Mouse (Mus musculus) embryo, embryonic 11 days (tissue): ENCODE measurements around the gene Cd151.
A peak's percentile ranks its signal among the peaks of the same experiment; 100 is the strongest.

ENCODE experiments used
- DNase-seq: peaks from one replicate; pipeline ENCODE4 v3.0.0-alpha.2; 2015

The Cd151 gene

DNA sequence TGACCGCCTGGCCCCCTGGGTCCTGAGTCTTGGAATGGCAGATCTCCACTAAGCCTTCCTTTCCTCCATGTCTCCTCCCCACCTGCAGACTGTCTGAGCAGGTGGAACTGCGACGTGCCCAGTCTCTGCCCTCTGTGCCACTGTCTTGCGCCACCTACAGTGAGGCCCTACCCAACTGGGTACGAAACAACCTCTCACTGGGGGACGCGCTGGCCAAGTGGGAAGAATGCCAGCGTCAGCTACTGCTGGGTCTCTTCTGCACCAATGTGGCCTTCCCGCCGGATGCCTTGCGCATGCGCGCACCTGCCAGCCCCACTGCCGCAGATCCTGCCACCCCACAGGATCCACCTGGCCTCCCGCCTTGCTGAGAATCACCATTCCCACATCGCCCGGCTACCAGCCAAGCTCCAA lies 7.9 kb upstream of the Cd151 start:
- DNase-seq: no peak

DNA sequence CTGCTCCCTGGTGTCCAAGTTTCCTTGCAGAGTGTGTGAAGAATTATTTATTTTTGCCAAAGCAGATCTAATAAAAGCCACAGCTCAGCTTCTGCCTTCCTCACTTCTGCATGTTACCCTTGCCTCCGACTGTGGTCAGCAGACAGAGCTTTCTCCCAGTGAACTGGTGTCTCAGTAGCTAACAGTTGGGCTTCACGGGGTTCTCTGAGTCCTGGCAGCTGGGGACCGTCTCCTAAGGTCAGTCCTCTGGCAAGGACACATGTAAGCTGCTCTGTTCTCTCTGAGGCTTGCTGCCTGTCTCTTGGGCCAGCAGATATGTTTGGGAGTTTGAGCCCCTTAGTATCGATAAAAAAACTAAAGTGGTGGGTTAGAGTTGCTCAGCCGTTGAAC lies 7.2 kb upstream of the Cd151 start:
- DNase-seq: no peak

DNA sequence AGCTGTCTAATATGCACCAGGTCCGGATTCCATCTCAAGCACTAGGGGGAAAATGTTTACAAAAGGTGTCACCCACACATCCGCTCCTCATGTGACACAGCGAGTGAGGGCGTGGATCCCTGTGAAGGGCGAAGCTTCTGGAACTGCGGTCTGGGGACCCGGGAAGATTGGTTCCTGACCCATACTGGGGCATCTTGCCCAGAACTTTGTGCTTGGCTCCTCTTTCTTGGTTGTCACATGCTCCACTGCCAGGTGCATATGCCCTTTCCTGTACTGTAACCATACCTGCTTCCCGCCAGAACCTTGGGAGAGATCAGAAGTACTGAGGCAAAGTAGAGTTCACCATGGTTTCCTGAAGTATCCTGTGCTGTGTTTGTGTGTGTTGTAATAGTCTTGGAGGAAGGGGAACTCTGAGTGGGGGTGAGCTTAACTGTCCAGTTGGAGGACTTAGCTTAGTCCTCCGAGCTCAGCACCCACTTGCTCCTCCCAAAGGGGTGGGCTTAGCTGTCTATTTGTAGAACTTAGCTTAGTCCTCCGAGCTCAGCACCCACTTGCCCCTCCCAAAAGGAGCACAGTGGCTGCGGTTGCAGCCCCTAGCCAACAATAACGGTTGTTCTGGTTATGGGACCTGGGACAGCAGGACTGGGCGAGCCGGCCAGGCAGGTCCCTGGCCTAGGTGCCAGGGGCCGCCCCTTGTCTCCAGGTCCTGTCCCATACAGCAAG lies 6.6 kb upstream of the Cd151 start, which contains the start of gene Cracr2b:
TSS of gene Cracr2b (plus strand) at position 704 of the 723 bp plus-strand sequence.
- DNase-seq: no peak

DNA sequence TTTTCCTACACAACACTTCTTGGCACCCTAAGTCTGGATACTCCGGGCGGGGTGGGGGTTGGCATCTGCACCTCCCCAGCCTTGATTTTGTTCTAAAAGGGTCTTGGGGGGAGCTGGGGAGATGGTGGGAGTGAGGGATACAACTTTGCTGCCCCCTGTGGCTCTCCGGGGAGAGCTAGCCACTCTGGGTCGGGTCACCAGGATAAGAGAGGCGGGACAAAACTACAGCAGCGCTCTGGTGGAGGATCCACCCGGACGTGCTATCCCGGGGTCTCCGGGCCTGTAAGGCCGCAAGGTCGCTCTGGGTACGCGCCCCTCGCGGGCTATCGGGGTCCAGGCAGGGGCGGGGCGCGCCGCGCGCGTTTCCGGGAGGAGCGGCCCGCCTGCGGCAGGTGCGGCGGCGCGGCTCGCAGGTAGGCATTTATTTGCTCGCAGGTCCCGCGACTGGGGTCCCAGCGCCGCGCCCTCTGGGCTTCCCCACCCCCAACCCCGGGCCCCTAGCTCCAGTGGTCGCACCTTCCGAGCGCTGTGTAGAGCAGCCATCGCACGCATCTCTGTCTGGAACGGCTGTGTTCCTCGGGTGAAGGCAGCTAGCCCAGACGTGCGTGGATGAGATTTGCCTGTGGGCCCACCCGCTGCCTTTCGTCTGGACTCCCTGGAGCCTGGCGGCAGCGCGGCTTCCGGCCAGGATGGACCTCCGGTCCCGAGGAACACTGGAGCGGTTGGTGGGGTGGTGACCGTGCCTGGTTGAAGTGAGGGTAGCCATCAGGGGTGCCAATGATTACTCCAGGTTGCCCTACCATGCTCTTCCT lies 5.5 kb upstream of the Cd151 start:
- DNase-seq: peak; percentile 44

DNA sequence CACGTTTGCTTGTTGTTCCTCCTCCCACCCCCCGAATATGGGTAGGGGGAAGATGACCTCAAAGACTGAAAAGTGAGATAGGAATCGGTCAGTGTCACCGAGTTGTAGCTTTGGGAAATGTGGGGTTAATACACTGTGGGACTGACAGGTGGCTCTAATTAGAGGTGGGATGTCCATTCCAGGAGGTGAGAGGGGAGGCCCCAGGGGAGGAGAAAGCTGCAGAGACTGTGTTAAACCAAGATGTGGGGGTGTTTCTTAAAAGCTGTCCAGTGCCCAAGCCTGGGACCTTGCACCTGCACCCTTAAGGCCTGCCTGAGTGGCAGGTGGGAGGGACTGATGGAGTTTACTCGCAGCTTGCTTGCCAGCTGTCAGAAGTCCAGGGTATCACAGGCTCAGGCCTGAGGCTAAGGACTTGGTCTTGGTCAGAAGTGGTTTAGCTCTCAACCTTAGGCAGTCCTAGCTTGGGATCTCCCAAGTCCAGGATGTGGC lies 4.8 kb upstream of the Cd151 start:
- DNase-seq: peak; percentile 11

DNA sequence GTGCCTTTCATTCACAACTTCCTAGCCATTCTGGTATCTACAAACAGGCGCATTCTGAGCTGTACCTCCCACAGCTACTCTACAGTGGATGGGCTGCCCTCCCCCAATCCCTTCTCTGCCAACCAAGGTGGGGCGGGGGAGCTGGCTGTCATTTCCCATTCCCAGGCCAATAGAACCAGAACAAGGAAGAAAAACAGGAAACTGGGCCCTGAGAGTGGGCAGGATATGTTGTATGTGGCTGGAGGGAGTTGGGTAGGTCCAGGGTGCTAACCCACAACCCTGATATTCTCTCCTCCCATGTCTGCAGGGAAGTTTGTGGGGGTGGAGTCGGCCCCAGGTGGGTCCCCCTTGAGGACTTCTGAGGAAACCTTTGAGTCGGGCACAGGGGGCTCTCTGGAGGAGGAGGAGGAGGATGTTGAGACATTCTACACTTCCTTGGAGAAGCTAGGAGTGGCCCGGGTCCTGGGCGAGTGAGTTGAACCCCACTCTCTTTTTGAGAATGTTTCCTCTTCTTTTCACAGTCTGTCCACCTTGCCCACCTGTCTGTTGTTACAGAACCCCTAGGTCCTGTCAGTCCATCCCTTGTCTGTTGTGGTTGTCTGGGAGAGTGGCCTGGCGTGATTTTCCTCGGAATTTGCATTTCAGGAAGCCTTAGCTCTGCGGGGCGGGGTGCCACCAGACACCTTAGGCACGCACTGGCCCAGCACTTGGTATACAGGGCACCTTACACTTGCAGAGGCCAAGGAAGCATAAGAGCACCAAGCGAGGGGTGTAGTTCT lies 3.2 kb upstream of the Cd151 start:
- no peak for DNase-seq

DNA sequence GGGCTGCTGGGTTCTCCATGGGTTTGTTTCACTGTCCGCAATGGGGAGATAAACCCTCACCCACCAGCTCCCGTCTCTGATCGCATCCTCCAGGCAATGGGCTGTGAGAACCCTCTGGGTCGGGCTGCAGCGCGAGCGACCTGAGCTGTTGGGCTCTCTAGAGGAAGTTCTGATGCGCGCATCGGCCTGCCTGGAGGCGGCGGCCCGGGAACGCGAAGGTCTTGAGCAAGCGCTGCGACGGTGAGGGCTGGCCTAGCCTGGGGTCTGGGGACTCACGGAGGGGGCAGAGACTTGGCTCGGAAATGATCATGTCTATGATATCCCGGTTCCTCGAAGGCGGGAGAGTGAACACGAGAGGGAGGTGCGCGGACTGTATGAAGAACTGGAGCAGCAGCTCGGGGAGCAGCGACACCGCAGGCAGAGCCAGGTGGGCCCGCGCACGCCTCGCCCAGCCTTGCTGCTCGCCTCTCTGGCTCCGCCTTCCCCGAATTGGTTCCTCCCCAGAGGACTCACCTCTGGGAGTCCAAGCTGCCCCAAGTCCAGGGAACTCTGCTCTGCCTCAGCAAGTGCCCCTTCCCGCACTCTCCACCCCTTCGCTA lies 2.5 kb upstream of the Cd151 start:
- peak; percentile 45 for DNase-seq

DNA sequence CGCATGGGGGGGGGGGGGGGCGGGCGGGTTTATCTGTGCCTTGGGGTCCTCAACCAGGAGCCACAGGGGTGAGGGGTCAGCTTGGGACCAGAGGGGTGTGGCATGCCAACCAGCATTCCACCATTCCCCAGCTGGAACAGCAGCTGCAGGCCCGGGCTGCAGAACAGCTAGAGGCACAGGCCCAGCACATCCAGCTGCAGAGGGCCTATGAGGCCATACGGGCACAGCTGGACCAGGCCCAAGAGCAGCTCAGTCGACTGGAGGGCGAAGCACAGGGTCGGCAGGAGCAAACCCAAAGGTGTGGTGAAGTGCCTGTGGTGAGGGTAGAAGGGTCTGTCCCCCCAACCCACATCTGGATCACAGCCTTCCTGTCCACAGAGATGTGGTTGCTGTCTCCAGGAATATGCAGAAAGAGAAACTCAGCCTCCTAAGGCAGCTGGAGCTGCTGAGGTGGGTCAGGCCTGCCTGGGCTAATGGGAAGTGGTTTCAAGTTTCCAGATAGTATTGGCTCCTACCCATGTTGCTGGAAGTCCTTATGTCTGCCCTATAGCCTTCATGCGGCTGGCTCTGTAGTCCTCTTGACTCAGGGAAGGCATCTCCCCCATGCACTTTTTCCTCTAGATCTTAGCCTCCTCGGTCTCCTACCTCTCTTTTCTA lies 1.7 kb upstream of the Cd151 start:
- DNase-seq: peak; percentile 22

DNA sequence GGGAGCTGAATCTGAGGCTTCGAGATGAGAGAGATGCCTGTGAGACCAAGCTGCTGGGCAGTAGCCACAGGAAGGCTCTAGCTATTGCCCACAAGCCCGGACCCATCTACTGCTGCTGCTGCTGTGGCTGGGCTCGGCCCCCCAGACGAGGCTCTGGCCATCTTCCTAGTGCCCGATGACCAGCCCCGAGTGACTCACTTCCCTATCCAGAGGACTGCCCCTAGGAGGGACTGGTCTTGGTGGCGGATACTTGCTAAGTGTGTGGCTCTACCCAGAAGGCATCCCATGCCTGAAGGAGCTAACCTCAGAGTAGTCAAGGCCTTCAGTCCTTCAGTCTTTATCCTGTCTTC lies 1.2 kb upstream of the Cd151 start:
- DNase-seq: no peak

DNA sequence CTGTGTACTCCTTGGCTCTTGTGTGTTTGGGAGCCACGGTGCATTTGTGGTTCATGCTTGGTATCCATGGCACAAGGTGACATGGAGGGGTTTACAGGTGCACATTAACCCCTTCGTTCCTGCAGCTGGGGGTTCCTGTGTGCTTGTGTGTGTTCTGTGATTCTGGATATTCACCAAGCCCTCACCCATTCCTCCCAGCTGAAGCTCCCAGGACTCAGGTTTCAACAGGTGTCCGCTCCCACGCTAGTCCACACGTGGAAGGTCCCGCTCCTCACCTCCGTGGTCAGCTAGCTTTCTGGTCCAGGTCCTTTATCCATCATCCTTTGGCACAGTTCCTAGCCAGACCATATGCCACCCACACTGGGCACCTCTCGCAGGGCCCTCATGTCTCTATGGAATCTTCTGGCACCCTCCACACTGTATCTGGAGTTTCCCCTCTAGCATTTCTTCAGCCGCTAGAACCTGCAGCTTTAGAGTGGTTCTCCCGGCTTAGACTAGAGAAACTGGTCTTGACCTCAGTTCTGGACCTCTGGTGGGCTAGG lies 514 bp upstream of the Cd151 start:
- DNase-seq: no peak

DNA sequence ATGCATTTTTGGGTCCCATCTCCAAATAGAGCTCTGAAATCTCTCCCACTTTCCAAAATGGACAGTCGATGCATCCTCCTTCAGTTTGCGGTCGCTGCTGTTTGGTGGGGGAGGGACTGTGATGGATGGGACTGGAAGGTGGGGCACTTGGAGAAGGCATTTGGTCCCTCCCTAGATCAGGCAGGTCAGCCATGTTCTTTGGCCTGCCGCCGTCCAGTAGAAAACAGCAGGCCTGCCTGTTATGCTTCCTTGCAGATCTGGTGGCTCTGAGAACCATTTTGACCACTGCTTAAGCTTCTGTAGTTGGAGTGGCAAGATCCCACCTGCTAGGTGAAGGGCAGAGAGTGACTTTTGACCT lies 951 bp downstream of the Cd151 start:
- peak; percentile 24 for DNase-seq

DNA sequence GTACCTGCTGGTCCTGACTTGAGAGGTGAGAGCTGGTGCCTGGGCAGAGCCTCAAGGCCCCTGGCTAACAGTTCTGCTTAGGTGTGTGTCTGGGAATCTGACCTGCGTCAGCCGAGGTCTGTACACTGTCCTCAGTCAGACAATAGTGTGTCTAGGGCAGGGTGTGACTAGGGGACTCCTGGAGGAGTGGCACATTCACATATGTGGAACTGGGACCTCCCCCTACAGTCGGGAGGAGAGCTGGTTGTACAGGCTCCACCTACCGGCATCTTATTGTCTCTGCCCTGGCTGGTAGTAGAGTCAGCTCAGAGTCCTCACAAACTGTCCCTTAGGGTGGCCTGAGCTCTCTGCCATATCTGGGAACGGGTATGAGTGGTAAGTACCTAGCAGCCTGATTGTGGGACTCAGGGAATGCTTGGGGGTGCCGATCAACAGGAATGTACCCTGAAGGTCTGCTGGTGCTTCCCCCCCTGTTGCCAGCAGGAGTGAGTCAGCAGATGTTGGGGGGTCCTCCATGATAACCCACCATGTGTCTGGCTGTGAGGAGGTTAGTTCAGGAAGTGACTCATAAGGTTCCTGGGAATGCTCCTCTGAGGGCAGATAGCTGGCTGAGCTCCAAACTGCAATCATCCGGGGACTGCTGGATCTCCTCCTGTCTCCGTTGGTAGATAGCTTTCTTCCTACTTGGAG lies 1.5 kb downstream of the Cd151 start:
- DNase-seq: peak; percentile 86

DNA sequence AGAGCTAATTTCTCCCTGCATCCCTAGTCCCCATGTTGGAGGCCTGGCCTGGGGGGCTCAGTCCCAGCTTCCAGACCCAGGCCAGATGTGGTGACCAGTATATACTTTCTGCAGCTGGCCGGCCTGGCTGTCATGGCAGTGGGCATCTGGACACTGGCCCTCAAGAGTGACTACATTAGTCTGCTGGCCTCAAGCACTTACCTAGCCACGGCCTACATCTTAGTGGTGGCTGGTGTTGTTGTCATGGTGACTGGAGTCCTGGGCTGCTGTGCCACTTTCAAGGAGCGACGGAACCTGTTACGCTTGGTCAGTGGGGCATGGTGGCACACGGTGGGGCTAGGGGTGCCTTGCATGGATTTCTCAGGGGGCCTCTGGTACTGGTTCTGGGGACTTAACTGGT lies 2.2 kb downstream of the Cd151 start:
- no peak for DNase-seq

DNA sequence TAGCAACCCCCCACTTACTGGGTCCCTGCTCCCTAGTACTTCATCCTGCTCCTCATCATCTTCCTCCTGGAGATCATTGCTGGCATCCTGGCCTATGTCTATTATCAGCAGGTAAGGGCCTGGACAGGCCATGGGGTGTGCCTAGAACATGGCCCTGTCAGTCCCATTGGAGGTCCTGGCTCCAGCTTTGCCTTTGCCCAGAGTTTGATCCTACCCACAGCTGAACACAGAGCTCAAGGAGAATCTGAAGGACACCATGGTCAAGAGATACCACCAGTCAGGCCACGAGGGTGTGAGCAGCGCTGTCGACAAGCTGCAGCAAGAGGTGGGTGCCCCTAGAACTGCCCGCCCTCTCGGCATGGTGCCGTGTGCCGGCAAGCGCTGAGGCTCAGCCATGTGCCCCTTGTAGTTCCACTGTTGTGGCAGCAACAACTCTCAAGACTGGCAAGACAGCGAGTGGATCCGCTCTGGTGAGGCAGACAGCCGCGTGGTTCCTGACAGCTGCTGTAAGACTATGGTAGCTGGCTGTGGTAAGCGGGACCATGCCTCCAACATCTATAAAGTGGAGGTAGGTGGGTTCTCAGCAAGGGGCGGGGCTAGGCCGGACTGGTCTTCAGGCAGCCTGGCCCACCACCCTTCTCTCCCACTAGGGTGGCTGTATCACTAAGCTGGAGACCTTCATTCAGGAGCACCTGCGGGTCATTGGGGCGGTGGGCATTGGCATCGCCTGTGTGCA lies 2.9 kb downstream of the Cd151 start:
- no peak for DNase-seq

DNA sequence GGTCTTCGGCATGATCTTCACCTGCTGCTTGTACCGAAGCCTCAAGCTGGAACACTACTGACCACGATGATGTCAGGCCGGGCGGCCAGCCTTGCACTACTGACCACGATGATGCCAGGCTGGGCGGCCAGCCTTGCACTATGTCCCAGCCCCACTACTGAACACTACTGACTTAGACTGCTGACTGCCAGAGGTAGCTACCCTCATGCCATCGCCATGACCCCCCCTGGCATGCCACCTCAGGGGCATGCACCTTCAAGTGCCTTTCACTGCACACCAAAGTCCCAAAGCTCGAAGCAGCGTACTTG lies 3.4 kb downstream of the Cd151 start:
- no peak for DNase-seq

DNA sequence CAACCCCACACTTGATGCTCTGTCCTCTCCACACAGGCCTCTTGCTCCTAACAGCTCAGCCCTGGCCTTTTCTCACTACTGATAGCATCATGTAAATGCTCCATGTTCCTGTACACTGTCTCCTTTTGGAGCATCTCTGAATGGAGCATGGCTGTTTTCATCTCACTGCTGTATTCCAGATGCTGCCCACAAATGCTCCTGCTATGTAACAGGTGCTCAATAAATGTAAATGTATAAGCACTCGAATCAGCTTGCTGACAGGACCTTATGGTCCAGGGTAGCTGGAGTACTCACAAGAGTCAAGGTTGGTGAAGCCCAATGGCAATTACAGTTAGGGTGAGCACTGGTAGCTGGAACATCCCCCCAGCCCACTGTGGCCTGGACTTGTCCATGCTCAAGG lies 4.0 kb downstream of the Cd151 start:
- DNase-seq: no peak

DNA sequence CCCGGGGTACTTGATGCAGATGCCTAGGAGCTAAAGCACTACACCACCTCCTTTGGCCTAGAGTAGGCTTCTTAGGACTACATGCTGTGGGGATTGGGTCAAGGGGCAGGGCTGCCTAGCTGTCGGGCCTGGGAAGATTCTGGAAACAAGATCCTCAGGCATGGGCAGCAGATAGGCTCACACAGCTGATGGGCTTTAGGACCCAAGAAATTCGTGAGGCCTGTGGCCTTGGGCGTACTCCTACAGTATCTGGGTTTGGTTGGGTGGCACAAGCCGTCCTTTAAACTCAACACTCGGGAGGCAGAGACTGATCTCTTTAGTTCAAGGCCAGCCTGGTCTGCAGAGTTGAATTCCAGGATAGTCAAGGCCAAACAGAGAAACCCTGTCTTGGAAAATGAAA lies 5.0 kb downstream of the Cd151 start:
- DNase-seq: no peak

DNA sequence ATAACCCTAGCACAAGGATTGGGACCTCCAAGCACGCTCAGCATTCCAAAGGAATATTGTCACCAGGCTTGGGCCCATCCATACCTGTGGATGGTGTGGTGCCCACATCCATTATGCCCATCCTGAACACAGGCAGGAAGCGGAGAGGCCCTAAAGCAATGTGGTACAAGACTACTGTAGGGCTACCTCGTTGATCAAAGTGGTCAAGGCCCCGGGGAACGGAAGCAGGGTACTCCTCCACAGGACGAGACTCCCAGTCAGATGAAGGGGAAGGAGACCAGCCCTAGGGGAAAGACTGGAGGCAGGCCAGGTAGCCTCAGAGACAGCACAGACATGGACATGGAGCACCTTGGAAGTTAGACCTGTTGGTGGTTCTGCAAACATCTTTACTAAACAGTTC lies 5.6 kb downstream of the Cd151 start:
- DNase-seq: no peak

DNA sequence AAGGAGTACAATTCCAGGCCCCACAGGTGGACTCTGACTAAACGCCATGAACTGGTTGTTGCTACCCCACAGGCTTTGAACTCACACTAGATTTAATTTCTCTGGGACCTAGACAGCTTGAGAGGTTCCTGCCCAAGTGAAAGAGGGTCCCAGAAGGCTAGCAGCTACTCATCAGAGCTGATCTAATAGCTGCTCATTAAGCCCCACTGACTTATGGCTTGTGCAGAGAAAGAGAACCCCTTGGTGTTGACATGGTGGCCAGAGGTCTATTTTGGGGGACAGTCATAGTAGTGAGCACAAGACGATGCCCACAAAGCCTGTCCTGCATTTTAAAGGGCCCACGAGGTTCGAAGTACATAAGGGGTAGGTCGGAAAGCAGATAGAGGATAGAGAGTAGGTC lies 7.0 kb downstream of the Cd151 start:
- no peak for DNase-seq

DNA sequence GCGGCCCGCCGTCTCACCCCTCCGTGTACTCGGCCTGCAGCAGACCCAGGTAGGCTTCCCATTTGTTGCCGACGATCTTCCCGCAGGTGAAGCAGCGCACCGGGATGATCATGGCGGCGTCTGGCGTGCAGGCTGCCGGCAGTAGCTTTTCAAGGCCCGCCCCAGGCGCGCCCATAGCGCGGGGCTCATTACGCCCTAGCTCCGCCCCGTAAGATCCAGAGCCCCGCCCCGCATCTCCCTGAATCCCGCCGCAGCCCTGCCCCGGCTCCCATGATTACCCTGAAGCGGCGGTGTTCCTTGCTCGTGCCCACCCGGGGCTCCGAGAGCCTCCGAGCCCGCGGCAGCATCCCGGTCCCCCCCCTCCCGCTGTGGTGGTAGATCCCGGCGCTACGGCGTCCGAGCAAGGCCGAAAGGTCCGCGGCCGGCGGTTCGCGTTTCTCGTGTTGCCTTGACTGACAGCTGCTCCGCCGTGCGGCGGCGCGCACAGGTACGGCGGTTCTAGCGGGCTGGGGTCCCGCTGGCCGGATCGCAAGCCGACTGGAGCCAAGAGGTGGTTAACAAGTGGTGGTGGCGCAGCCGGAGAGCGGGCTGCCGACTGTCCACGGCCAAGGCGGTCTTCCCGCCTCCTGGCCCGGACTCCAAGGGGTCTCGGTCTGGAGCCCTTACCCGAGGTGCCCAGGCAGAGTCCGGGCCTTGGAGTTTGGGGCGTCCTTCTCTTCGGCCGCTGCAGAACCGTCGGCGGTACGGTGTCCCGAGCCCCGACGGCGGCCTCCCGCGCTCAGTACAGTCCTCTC lies 8.0 kb downstream of the Cd151 start, which contains the start of the genes Polr2l and Tspan4:
TSS of gene Polr2l (minus strand) at position 122 of the 794 bp plus-strand sequence.
TSS of gene Tspan4 (plus strand) at position 230 of the 794 bp plus-strand sequence.
- peak; percentile 94 for DNase-seq
